Mouse (Mus musculus) right cerebral cortex, postnatal 4 days (tissue): ENCODE results near the gene Ank2.

ENCODE experiments used
- DNase-seq: peaks from one replicate; pipeline ENCODE4 v3.0.0-alpha.2; 2022

The Ank2 gene

GRCm38 (mm10) chr3:127107281-127107680, 391.9 kb downstream of the Ank2 start:
- no peak for DNase-seq

- no peak for DNase-seq
Measured at GRCm38 (mm10) chr3:127101326-127101725, 397.8 kb downstream of the Ank2 start.

GRCm38 (mm10) chr3:127097745-127098144, 401.4 kb downstream of the Ank2 start:
- no peak for DNase-seq

GRCm38 (mm10) chr3:127097106-127097505, 402.0 kb downstream of the Ank2 start:
- DNase-seq = no peak

GRCm38 (mm10) chr3:127093631-127094030, 405.5 kb downstream of the Ank2 start:
- DNase-seq = no peak

GRCm38 (mm10) chr3:127087574-127087973, 411.6 kb downstream of the Ank2 start:
- DNase-seq = no peak

GRCm38 (mm10) chr3:127086834-127087506, 412.2 kb downstream of the Ank2 start:
- no peak for DNase-seq

GRCm38 (mm10) chr3:127077369-127077768, 421.8 kb downstream of the Ank2 start:
- DNase-seq = no peak

GRCm38 (mm10) chr3:127075531-127076280, 423.4 kb downstream of the Ank2 start:
- DNase-seq = no peak

GRCm38 (mm10) chr3:127071471-127071870, 427.7 kb downstream of the Ank2 start:
- DNase-seq = peak; percentile 76

- no peak for DNase-seq
Measured at GRCm38 (mm10) chr3:127063654-127064386, 435.3 kb downstream of the Ank2 start.

GRCm38 (mm10) chr3:127059671-127060070, 439.5 kb downstream of the Ank2 start:
- no peak for DNase-seq

GRCm38 (mm10) chr3:127041288-127041687, 457.9 kb downstream of the Ank2 start:
- DNase-seq = no peak

GRCm38 (mm10) chr3:127038570-127038969, 460.6 kb downstream of the Ank2 start:
- DNase-seq = no peak

GRCm38 (mm10) chr3:127036118-127036517, 463.0 kb downstream of the Ank2 start:
- DNase-seq = no peak

- no peak for DNase-seq
Measured at GRCm38 (mm10) chr3:127035540-127035939, 463.6 kb downstream of the Ank2 start.

- no peak for DNase-seq
Measured at GRCm38 (mm10) chr3:127034983-127035382, 464.2 kb downstream of the Ank2 start.

GRCm38 (mm10) chr3:127023992-127024391, 475.2 kb downstream of the Ank2 start:
- DNase-seq = no peak

GRCm38 (mm10) chr3:127020167-127020566, 479.0 kb downstream of the Ank2 start:
- no peak for DNase-seq

- no peak for DNase-seq
Measured at GRCm38 (mm10) chr3:127019728-127020127, 479.4 kb downstream of the Ank2 start.

GRCm38 (mm10) chr3:127019109-127019508, 480.0 kb downstream of the Ank2 start:
- no peak for DNase-seq

GRCm38 (mm10) chr3:127017523-127017922, 481.6 kb downstream of the Ank2 start:
- no peak for DNase-seq

- no peak for DNase-seq
Measured at GRCm38 (mm10) chr3:127015596-127015995, 483.6 kb downstream of the Ank2 start.

- no peak for DNase-seq
Measured at GRCm38 (mm10) chr3:127015175-127015574, 484.0 kb downstream of the Ank2 start.
